Mouse (Mus musculus) right cerebral cortex, postnatal 25 days (tissue): ENCODE measurements around the gene Ccdc88b.
"Not testable (repeated sequence)": the region's sequence is repeated elsewhere in the genome, so short reads cannot be mapped to it uniquely, and the experiment has no call there.

Experiments
- DNase-seq: peaks from one replicate; pipeline ENCODE4 v3.0.0; 2022

Ccdc88b gene

GRCm38 (mm10) chr19:6858031-6858430 is at the start of gene Ccdc88b:
Ccdc88b (minus strand) TSS chr19:6858211.
- DNase-seq: no peak

GRCm38 (mm10) chr19:6907094-6907493 is 49.1 kb upstream of the Ccdc88b start:
- DNase-seq: no peak

- DNase-seq: no peak
Measured at GRCm38 (mm10) chr19:6906199-6906598, 48.2 kb upstream of the Ccdc88b start.

GRCm38 (mm10) chr19:6905498-6906159 is 47.6 kb upstream of the Ccdc88b start:
- DNase-seq: no peak

- DNase-seq: no peak
Measured at GRCm38 (mm10) chr19:6904846-6905245, 46.8 kb upstream of the Ccdc88b start.

- DNase-seq: no peak
Measured at GRCm38 (mm10) chr19:6903031-6903430, 45.0 kb upstream of the Ccdc88b start.

GRCm38 (mm10) chr19:6899641-6900040 is 41.6 kb upstream of the Ccdc88b start:
- DNase-seq: no peak

GRCm38 (mm10) chr19:6895608-6896305 is 37.7 kb upstream of the Ccdc88b start:
- DNase-seq: not testable (repeated sequence)

GRCm38 (mm10) chr19:6893731-6894451 is 35.9 kb upstream of the Ccdc88b start:
- no peak for DNase-seq

GRCm38 (mm10) chr19:6892512-6892911 is 34.5 kb upstream of the Ccdc88b start:
- no peak for DNase-seq

GRCm38 (mm10) chr19:6877965-6878364 is 20.0 kb upstream of the Ccdc88b start:
- DNase-seq: no peak

- no peak for DNase-seq
Measured at GRCm38 (mm10) chr19:6876799-6877198, 18.8 kb upstream of the Ccdc88b start.

GRCm38 (mm10) chr19:6875834-6876233 is 17.8 kb upstream of the Ccdc88b start:
- no peak for DNase-seq

- DNase-seq: no peak
Measured at GRCm38 (mm10) chr19:6874257-6874656, 16.2 kb upstream of the Ccdc88b start.

GRCm38 (mm10) chr19:6872701-6873100 is 14.7 kb upstream of the Ccdc88b start:
- no peak for DNase-seq

- no peak for DNase-seq
Measured at GRCm38 (mm10) chr19:6871574-6872271, 13.7 kb upstream of the Ccdc88b start.

GRCm38 (mm10) chr19:6869355-6869754 is 11.3 kb upstream of the Ccdc88b start:
- DNase-seq: no peak

GRCm38 (mm10) chr19:6861451-6861850 is 3.4 kb upstream of the Ccdc88b start:
- DNase-seq: no peak

- no peak for DNase-seq
Measured at GRCm38 (mm10) chr19:6860706-6861105, 2.7 kb upstream of the Ccdc88b start.

GRCm38 (mm10) chr19:6859971-6860370 is 2.0 kb upstream of the Ccdc88b start:
- DNase-seq: no peak

- DNase-seq: no peak
Measured at GRCm38 (mm10) chr19:6859032-6859651, 1.1 kb upstream of the Ccdc88b start.

GRCm38 (mm10) chr19:6857391-6858005 is 513 bp downstream of the Ccdc88b start:
- DNase-seq: no peak
